Mouse (Mus musculus) liver, embryonic 13.5 days (tissue): ENCODE data around the gene Fam149b. TPM values are rescaled to one million over a fixed set of nuclear protein-coding genes. Genes with fewer than 3 reads are reported as not detected.
"Not testable (repeated sequence)": the region's sequence is repeated elsewhere in the genome, so short reads cannot be mapped to it uniquely, and the experiment has no call there.

ENCODE experiments used
- ATAC-seq: fragments of 200-750 bp; cut with Nextera tagmentation; 2 replicates; pipeline ENCODE4 v1.8.0; 2017; ENCODE audit warnings: low read depth, mild to moderate bottlenecking, moderate number of reproducible peaks, moderate library complexity
- DNase-seq: peaks from one replicate; pipeline ENCODE4 v3.0.0; 2022
- H3K27ac ChIP-seq: fragments of 300-500 bp; sonication (generic); 2 replicates; pipeline ENCODE4 v1.5.1; 2015; ENCODE audit warnings: moderate library complexity, mild to moderate bottlenecking, inconsistent platforms
- H3K27me3 ChIP-seq: fragments of 300-500 bp; sonication (generic); 2 replicates; pipeline ENCODE4 v1.6.1; 2015; ENCODE audit warnings: mild to moderate bottlenecking, inconsistent platforms
- H3K36me3 ChIP-seq: fragments of 300-500 bp; sonication (generic); 2 replicates; pipeline ENCODE4 v1.6.1; 2015; ENCODE audit warnings: mild to moderate bottlenecking, inconsistent platforms
- H3K4me1 ChIP-seq: fragments of 300-500 bp; sonication (generic); replicated peaks from 2 replicates; pipeline ENCODE4 v1.6.1; 2015; ENCODE audit warnings: inconsistent platforms
- H3K4me2 ChIP-seq: fragments of 300-500 bp; sonication (generic); 2 replicates; pipeline ENCODE4 v1.6.1; 2015; ENCODE audit warnings: inconsistent platforms, mild to moderate bottlenecking, moderate library complexity
- H3K4me3 ChIP-seq: fragments of 300-500 bp; sonication (generic); replicated peaks from 2 replicates; pipeline ENCODE4 v1.5.1; 2015; ENCODE audit warnings: mild to moderate bottlenecking, inconsistent platforms
- H3K9ac ChIP-seq: fragments of 300-500 bp; sonication (generic); 2 replicates; pipeline ENCODE4 v1.6.1; 2015; ENCODE audit warnings: mild to moderate bottlenecking, inconsistent platforms
- H3K9me3 ChIP-seq: fragments of 300-500 bp; sonication (generic); replicated peaks from 2 replicates; pipeline ENCODE4 v1.6.1; 2016; ENCODE audit warnings: inconsistent platforms
- WGBS: fragments of 180-500 bp; shearing (Covaris S2); methylation state at CpG from one replicate; pipeline ENCODE4 v1.1.7; 2015; ENCODE audit not compliant: insufficient replicate concordance; 5-methylcytosine and 5-hydroxymethylcytosine counted together
- polyA plus RNA-seq: library from polyadenylated mRNA; unstranded; fragments of >200 nt; fragmentation: Nextera tagmentation; extraction: Ambion mirVana; gene quantifications from 2 replicates; pipeline ENCODE4 v1.2.1, GENCODE M21; 2015

Fam149b gene
- polyA plus RNA-seq, result 8.2 and 8.4 TPM in 2 replicates

DNA sequence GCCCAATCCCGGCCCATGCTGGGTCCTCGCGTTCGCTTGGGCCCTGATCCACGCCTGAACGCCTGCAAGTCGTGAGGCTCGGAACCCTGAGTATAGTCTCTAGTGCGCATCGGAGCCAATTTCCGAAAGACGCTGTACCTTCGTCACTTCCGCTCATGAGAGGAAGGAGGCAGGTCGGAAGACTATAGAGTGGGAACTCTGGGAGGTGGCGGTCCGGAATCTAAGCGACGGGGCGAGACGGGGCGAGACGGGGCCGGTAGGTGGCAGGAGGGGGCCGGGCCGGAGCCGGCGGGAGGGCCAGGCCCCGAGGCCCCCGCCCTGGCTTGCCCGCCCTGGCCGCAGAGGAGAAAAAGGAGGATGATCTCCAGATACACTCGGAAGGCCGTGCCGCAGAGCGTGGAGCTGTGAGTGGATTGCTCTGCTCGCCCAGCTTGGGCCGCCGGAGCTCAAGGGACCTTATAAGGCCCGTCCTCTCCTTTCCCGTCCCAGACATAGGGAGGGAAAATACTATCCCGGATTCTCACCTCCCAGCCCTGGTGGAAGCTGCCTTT is at the start of gene Fam149b, which contains the start of gene Ecd:
Gene Fam149b, plus strand, starts transcription at position 172 of the 551 bp plus-strand sequence.
Gene Ecd, minus strand, starts transcription at position 131 of the 551 bp plus-strand sequence.
- DNase-seq (peak; percentile 89), ATAC-seq (peak; percentile 98)
- Histone ChIP-seq H3K9me3 (no peaks in the 10 kb centered on the region), H3K27ac (peak within 1 kb of the TSS; percentile 90), H3K9ac (peak within 1 kb of the TSS; percentile 90), H3K27me3 (no peaks in the 10 kb centered on the region), H3K36me3 (peaks cover 28% of the 10 kb centered on the region), H3K4me1 (peaks cover 34% of the 10 kb centered on the region), H3K4me3 (peak within 1 kb of the TSS; percentile 82), H3K4me2 (peak within 1 kb of the TSS; percentile 74)
- WGBS, result under 1% methylated on average over 42 of the region's 42 CpGs

DNA sequence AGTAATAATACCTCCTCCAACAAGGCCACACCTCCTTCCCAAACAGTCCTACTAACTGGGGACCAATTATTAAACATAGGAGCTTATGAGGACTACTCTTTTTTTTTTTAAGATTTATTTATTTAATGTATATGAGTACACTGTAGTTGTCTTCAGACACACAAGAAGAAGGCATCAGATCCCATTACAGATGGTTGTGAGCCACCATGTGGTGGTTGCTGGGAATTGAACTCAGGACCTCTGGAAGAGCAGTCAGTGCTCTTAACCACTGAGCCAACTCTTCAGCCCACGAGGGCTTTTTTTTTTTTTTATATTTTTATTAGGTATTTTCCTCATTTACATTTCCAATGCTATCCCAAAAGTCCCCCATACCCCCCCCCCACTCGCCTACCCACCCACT is 42.9 kb upstream of the Fam149b start:
- peaks cover 24% of the 10 kb centered on the region; the same call in 1 of the 2 replicates for H3K36me3 ChIP-seq
- WGBS, result 47% methylated on average over 2 of the region's 2 CpGs
- H3K9me3 ChIP-seq, ATAC-seq, H3K4me2 ChIP-seq, H3K9ac ChIP-seq, H3K4me3 ChIP-seq, H3K27me3 ChIP-seq, DNase-seq, H3K4me1 ChIP-seq, H3K27ac ChIP-seq: not testable (repeated sequence)

DNA sequence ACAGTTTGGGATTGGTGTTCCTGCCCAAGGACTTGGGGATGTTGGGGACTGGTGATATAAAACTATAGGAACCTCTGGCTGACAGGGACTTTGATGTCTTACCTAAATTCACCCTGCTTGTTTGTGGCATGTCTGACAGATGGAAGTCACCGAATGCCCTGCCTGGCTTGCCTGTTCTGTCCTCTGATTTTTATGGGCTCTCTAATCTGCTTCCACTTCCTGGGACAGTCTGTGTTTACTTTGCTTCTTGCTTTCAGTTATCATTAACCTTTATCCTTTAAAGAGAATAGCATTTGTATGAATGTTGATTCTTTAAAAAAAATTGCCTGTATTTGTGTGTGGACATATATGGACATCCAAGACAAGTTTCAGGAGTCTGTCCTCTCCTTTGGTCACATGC is 32.8 kb upstream of the Fam149b start:
- Histone ChIP-seq H3K9me3 (no peaks in the 10 kb centered on the region), H3K4me1 (no peaks in the 10 kb centered on the region), H3K27ac (no peak overlapping the region), H3K4me2 (no peak overlapping the region), H3K4me3 (no peak overlapping the region), H3K27me3 (no peaks in the 10 kb centered on the region), H3K36me3 (peaks cover 30% of the 10 kb centered on the region), H3K9ac (no peak overlapping the region)
- 56% methylated on average over 1 of the region's 1 CpGs for WGBS
- DNase-seq, result no peak
- no peak for ATAC-seq

DNA sequence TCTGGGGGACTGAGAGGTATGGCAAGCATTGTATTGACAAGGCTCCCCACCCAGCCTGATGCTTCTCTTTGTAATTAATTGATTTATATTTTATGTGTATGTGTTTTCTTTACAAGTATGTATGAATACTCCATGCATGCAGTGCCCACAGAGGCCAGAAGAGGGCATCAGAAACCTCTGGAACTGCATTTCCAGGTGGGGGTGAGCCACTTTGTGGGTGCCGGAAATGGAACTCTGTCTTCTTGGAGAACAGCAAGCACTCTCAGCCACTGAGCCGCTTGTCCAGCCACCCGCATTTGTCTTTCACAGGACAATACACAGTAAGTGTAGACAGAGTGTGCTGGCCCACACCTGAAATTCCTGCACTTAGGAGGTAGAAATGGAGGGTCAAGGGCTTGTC is 28.5 kb upstream of the Fam149b start:
- WGBS, result 71% methylated on average over 3 of the region's 3 CpGs
- Histone ChIP-seq H3K27me3 (no peaks in the 10 kb centered on the region), H3K36me3 (peaks cover 46% of the 10 kb centered on the region), H3K27ac (no peak overlapping the region), H3K9ac (no peak overlapping the region), H3K4me3 (no peak overlapping the region), H3K9me3 (no peaks in the 10 kb centered on the region), H3K4me2 (no peak overlapping the region), H3K4me1 (no peaks in the 10 kb centered on the region)
- DNase-seq (peak; percentile 9), ATAC-seq (no peak)

DNA sequence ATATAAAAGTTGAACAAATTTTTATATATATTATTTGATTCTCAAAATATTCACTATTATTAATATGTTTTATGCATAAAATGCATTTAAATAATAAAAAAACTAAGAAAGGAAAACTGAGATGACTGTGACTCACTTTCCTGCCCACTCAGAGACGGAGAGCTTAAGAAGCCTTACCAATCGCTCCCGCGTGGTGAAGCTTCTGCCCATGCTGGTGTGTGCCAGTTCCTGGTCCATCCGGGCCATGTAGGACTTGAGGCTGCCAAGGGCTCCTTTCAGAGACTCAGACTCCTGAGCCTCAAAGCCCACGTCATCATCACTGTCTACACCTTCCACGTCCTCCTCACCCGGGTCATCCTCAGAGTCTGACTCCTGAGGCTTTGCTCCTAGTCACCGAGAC is 23.8 kb upstream of the Fam149b start:
- DNase-seq, result no peak
- Histone ChIP-seq H3K9me3 (no peaks in the 10 kb centered on the region), H3K27ac (no peak overlapping the region), H3K9ac (no peak overlapping the region), H3K4me1 (no peaks in the 10 kb centered on the region), H3K27me3 (no peaks in the 10 kb centered on the region), H3K36me3 (peaks cover 70% of the 10 kb centered on the region), H3K4me3 (no peak overlapping the region), H3K4me2 (no peak overlapping the region)
- WGBS, result 89% methylated on average over 9 of the region's 9 CpGs
- ATAC-seq, result no peak

DNA sequence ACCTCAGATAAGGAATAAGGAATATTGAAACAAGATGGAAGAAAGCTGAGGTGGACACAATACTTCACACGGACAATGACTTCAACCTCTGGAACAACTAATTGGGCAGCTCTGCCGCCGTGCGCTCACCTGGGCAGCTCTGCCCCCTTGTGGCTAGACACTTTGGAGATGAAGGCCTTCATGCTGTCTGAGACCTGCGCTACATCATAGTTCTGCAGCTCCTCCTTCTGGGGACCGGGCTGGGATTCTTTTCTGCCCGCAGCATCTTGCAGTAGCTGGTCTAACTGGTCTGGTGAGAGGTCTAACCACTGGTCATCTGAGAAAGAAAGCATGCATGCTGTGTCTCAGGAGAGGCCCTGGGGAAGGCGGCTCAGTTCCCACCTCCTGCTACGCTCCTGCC is 19.5 kb upstream of the Fam149b start:
- no peaks in the 10 kb centered on the region for H3K27me3 ChIP-seq
- H3K4me2 ChIP-seq, result no peak overlapping the region
- no peaks in the 10 kb centered on the region for H3K9me3 ChIP-seq
- ATAC-seq, result no peak
- peaks cover 73% of the 10 kb centered on the region for H3K36me3 ChIP-seq
- H3K27ac ChIP-seq, result no peak overlapping the region
- no peak overlapping the region for H3K9ac ChIP-seq
- DNase-seq, result no peak
- H3K4me1 ChIP-seq, result no peaks in the 10 kb centered on the region
- H3K4me3 ChIP-seq, result no peak overlapping the region
- WGBS, result 83% methylated on average over 9 of the region's 9 CpGs

DNA sequence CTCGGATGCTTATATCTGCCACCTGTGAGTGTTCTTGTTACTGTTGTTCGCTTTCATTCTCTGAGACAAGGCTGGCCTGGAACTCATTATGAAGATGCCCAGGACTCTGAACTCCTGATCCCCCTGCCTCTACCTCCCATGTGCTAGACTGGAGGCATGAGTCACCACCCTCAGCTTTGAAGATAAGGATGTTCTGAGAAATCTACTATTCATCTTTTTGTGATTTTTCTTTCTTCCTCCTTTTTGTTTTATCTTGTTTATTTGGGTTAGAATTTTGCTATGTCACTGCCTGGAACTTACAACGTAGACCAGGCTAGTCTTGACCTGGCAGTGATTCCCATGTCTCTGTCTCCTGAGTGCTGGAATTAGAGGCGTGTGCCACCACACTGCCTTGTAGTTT is 16.6 kb upstream of the Fam149b start:
- Histone ChIP-seq H3K9me3 (no peaks in the 10 kb centered on the region), H3K9ac (no peak overlapping the region), H3K4me2 (no peak overlapping the region), H3K27ac (no peak overlapping the region), H3K4me3 (no peak overlapping the region), H3K36me3 (peaks cover 82% of the 10 kb centered on the region), H3K4me1 (no peaks in the 10 kb centered on the region), H3K27me3 (no peaks in the 10 kb centered on the region)
- 76% methylated on average over 4 of the region's 4 CpGs for WGBS
- DNase-seq, result no peak
- ATAC-seq, result no peak

DNA sequence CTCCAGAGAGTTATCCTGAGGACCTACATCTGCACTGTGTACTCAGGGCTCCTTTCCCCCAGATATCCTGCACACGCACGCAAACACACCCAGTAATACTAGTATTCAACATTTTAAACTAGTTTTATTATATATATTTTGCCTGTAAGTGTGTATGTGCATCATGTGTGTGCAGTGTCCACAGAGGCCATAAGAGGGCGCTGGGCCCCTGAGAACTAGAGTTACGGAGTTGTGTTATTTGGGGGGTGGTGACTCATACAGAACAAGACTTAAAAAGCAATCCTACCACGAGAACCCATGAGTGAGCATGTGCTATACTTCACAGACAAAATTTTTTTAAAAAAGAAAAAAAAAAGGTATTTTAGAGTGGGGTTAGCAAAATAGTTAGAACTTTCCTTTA is 8.5 kb upstream of the Fam149b start:
- Histone ChIP-seq H3K9me3 (no peaks in the 10 kb centered on the region), H3K4me2 (no peak overlapping the region), H3K27ac (no peak overlapping the region), H3K9ac (no peak overlapping the region), H3K36me3 (peaks cover 75% of the 10 kb centered on the region), H3K4me3 (no peak overlapping the region), H3K27me3 (no peaks in the 10 kb centered on the region), H3K4me1 (peaks cover 9% of the 10 kb centered on the region)
- DNase-seq (no peak), ATAC-seq (no peak)
- WGBS, result 84% methylated on average over 5 of the region's 5 CpGs

DNA sequence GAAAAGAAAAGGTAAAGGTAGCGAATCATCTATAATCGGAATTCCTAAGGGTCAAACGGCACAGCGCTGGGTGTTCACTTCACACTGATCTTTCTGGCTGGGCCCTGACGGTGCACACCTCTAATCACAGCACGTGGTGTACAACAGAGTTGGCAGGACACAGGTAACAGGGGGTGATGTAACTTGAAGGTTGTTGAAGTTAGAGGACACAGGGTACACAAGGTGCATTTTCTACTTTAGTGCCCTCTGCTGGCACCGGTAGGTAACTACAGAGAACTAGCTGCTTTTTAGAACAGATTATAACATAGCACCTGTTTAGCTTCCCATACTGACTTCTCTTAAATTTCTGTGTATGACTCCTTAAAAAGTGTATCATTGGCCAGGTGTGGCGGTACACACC is 7.8 kb upstream of the Fam149b start:
- Histone ChIP-seq H3K4me2 (0 out of 2 replicates have a peak overlapping the region, but pooled peaks have one; percentile 39), H3K27me3 (no peaks in the 10 kb centered on the region), H3K4me3 (no peak overlapping the region), H3K9ac (no peak overlapping the region), H3K4me1 (peaks cover 11% of the 10 kb centered on the region), H3K9me3 (no peaks in the 10 kb centered on the region), H3K27ac (no peak overlapping the region), H3K36me3 (peaks cover 77% of the 10 kb centered on the region)
- 74% methylated on average over 8 of the region's 8 CpGs for WGBS
- ATAC-seq (peak; percentile 31), DNase-seq (peak; percentile 13)

DNA sequence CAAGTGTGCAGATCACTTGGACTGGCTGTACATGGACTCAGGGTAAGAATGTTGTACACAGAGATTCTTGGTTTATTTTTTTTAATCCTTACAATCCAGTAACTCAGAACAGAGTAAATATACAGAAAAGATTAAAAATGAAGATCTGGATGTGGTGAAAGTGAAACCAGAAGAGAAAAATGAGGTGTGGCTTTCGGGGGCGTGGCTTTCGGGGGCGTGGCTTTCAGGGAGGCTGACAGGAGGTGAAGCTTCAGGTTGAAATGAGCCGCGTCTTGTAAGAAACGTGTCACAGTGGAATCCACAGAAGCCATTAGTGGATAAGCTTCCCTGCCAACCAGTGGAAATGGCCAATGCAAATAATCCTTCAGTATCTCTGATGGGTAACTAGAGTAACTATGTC is 7.1 kb upstream of the Fam149b start:
- Histone ChIP-seq H3K4me3 (peak overlapping the region; percentile 29; the same call in 1 of the 2 replicates), H3K9me3 (no peaks in the 10 kb centered on the region), H3K36me3 (peaks cover 75% of the 10 kb centered on the region), H3K4me1 (peaks cover 18% of the 10 kb centered on the region), H3K4me2 (peak overlapping the region; percentile 39), H3K9ac (no peak overlapping the region), H3K27ac (no peak overlapping the region), H3K27me3 (no peaks in the 10 kb centered on the region)
- DNase-seq (peak; percentile 54), ATAC-seq (no peak)
- 64% methylated on average over 7 of the region's 7 CpGs for WGBS

DNA sequence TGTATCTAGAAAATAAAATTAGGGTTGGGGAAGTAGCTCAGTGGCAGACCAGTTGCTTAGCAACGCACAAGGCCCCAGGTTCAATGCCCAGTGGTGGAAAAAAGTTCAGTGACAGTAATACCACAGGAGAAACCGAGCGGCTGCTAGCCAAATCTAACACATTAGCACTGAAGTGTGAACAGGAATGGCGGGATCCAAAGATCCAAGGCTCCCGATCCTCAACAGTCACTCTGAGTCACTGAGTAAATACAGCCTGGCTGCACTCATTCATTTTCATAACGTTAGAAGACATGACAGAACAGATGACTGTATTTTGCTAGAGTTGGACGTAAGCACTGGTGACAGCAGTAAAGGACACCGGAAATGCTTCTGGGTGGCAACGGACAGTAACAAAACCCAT is 2.1 kb upstream of the Fam149b start:
- Histone ChIP-seq H3K27me3 (no peaks in the 10 kb centered on the region), H3K9ac (no peak overlapping the region), H3K4me3 (no peak overlapping the region), H3K4me1 (peaks cover 40% of the 10 kb centered on the region), H3K9me3 (no peaks in the 10 kb centered on the region), H3K36me3 (peaks cover 43% of the 10 kb centered on the region), H3K27ac (no peak overlapping the region), H3K4me2 (peak overlapping the region; percentile 74; the same call in 1 of the 2 replicates)
- DNase-seq (no peak), ATAC-seq (no peak)
- 86% methylated on average over 9 of the region's 9 CpGs for WGBS

DNA sequence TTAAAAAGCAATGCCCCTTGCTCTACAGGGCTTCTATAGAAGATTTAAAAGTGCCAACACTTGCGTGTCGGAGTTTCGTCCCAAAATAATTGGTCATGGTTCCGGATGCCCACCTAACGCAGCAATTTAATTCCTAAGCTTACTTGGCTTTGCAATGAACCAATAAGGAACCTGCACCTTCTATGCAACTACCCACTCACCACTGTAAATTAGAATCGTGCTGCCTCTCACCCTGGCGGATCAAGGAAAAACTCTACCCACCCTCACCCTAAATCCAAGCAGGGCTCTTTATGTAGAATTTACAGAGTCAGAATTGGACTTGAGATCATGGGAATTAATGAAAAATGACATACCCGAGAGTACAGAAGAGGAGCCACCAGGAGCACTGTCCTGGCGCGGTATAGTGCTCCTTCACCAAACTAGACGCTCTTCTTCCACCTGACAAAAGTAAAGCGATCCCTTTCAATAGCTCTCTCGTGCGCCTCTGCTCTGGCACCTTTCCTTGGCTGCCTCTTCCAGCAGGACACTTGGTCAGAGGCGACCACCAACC is 446 bp upstream of the Fam149b start:
- 2% methylated on average over 15 of the region's 15 CpGs for WGBS
- peaks cover 27% of the 10 kb centered on the region for H3K36me3 ChIP-seq
- H3K27ac ChIP-seq, result peak overlapping the region; percentile 78
- no peak for DNase-seq
- H3K27me3 ChIP-seq, result no peaks in the 10 kb centered on the region
- peak overlapping the region; percentile 74 for H3K4me2 ChIP-seq
- ATAC-seq, result peak; percentile 61
- H3K4me1 ChIP-seq, result peaks cover 34% of the 10 kb centered on the region
- H3K9me3 ChIP-seq, result no peaks in the 10 kb centered on the region
- peak overlapping the region; percentile 90 for H3K9ac ChIP-seq
- peak overlapping the region; percentile 82 for H3K4me3 ChIP-seq
